Mouse (Mus musculus): ENCODE measurements around the gene 4933416C03Rik.

The 4933416C03Rik gene

GRCm38 (mm10) chr10:116113867-116114474, at the start of gene 4933416C03Rik:
Gene 4933416C03Rik (minus strand): TSS chr10:116113917.
- DNase-seq: no peak

DNA sequence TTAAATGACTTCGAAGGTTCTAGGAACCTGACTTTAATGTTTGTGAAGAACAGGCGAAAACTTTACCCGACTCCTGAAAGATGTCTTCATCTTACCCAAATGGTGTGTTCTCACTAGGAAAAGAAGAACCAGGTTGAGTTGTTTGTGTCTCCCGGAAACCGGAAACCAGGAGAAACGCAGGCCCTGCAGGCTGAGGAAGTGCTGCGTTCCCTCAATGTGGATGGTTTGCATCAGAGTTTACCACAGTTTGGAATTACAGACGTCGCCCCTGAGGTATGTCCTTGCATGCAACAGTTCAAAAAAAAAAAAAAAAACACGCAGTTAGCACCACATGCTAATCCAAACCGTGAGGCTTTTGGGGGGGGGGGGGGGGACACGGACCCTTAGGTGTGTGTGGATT, 48.6 kb upstream of the 4933416C03Rik start:
- DNase-seq: no peak

DNA sequence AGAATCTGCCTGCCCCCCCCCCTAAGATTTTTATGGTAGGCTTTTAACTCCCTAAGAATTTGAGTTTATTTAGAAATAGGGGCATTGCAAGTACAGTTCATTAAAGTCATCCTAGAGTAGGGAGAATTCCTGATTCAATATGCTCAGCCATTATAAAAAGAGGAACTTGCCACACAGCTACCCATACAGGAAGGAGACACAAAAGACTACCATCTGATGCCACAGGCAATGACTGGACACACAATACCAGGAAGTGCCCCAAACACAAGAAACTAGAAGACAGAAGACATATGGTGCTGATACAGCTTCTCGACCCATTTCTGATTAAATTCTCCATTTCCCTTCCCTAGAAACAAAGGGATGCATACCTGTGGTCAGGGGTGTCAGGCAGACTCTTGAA, 43.0 kb upstream of the 4933416C03Rik start:
- no peak for DNase-seq

- no peak for DNase-seq
Measured at GRCm38 (mm10) chr10:116154707-116155106, 41.0 kb upstream of the 4933416C03Rik start.

DNA sequence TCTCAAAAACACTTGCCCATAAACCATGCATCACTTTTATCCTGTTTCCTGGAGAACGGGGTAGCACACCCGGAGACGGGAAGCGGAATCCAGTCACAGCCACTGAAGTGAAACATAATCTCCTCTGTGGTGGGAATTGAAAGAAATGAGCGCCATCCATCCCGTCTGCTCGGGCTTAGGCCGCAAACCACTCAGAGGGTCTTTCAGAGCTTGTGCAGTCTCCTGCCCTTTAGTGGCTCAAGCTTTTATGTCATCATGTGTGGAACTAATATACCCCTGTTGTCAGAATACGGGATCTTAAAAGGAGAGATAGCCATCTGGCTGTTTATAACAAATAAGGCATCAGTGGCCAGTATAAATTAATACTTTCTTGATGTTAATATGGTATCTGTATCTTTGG, 32.4 kb upstream of the 4933416C03Rik start:
- no peak for DNase-seq

DNA sequence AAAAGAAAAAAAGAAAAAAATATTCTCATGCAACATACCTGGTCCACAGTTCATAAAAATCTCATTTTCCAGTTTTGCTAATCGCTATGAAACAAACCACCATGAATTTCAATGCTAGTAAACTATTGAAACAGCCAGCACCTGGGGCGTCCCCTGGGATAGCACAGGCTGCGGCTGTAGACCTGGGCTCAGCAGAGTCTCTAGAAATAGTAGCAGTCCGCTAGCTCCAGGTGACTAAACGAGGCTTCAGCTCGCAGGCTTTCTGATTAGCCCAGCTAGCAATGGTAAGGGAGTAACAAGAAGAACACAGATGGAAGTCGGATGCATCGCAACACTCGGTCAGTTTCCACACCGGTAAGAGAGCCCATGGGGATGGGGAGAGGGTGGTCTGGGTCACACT, 30.0 kb upstream of the 4933416C03Rik start:
- DNase-seq: no peak

- no peak for DNase-seq
Measured at GRCm38 (mm10) chr10:116140226-116140625, 26.5 kb upstream of the 4933416C03Rik start.

DNA sequence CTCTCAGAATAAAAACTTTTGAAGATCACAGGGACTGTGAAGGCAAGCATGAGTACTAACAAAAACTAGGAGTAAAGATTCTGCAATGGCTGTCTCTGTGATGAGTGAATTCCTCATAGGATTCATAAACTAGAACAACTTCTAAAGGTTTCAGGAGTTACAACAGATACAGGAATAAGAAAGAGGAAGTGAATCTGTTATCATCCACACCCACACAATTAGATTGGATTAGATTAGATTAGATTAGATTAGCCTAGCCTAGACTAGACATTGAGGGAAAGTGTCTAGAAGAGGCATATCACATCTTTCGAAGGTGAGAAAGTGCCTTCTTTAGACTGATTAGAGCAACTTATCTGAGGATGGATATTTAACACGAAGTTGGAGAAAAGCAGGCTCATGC, 21.5 kb upstream of the 4933416C03Rik start:
- DNase-seq: no peak

DNA sequence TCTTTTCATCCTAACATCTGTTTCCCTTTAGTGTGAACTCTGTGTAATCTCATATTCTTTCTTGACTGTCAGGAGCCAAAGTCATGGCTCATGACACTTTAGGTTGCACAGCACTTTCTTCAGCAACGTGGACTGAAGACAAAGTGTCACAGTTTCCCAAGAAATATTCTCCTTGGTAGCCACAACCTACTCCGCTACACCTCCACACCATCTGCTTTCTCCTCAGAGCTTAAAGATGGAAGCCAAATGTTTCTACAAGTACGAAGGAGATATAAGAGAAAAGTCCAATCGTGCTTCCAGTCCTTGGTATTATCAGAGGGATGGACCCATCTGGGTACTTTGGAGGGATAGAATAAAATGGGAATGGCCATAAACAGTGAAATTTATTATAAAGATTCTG, 18.5 kb upstream of the 4933416C03Rik start:
- DNase-seq: no peak

DNA sequence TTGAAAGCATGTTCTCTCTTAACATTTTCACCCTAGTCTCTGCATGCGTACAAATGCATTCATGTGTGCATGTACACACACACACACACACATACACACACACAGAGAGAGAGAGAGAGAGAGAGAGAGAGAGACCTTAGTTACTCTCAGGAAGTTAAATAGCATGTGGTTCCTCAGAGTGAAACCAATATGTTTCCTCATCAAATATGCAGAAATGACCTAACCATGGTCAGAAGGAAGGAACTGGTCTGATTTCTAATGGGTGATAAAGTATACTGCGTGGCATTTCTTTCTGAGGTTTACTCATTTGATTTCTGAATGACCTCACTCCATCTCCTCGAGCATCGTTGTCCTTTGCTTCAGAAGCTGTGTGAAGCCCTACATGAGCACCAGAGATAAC, 17.5 kb upstream of the 4933416C03Rik start:
- DNase-seq: no peak

DNA sequence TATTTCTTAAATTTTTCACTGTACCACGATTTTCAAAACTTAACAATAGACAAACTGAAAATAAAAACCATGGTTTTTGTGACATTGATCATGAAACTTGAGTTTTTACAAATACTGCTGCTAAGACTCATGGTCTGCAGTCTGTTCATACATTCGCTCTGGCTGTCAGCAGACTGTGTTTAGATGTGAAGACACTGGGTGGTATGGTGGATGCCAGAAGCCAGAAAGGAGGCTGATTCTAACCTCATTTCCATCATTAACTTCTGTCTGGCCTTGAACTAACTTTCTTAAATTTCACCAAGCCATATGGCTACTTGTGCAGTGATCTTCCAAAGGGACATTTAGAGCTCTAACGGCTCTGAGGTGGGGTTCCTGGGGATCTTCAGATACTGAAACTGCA, 16.7 kb upstream of the 4933416C03Rik start:
- DNase-seq: no peak

DNA sequence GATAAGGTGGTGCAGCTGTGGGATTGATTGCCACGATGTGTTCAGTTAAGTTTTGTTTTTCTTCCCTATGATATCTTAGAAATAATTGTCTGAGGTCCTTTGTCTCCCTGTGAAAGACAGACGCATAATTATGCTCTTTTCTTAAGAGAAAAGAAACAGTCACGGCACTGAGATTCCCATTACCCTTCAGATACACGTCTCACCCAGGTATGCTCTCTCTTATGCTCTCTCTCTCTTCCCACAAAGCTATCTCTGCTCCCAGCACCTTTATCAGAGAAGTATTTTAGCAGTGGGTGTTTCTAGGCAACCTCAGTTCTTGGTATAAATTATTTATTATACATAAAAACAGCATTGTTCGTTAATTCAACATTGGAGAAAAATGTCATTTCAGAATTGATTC, 11.6 kb upstream of the 4933416C03Rik start:
- no peak for DNase-seq

- no peak for DNase-seq
Measured at GRCm38 (mm10) chr10:116123808-116124207, 10.1 kb upstream of the 4933416C03Rik start.

GRCm38 (mm10) chr10:116121463-116121862, 7.7 kb upstream of the 4933416C03Rik start:
- DNase-seq: no peak

- no peak for DNase-seq
Measured at GRCm38 (mm10) chr10:116117060-116117459, 3.3 kb upstream of the 4933416C03Rik start.

GRCm38 (mm10) chr10:116115881-116116677, 2.4 kb upstream of the 4933416C03Rik start:
- DNase-seq: no peak

DNA sequence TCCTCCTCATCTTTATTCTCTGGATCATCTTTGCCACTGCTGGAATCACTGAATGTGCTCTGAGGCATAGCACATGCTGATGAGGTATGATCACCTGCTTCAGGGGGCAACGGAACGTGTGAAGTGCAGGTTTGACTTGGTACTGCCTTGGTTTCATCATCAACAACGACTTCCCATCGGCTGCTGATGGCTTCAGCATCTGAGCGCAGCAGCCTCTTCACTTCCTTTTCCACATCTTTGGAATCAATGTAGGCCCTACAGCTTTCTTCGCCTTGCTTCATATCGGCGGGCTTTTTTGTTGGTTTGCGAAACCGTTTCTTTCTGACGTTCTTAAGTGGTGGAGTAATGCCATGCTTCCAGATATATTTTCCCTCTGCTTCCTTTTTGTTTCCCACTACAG, 849 bp downstream of the 4933416C03Rik start:
- no peak for DNase-seq

GRCm38 (mm10) chr10:116108730-116109129, 5.0 kb downstream of the 4933416C03Rik start:
- no peak for DNase-seq

GRCm38 (mm10) chr10:116108176-116108575, 5.5 kb downstream of the 4933416C03Rik start:
- no peak for DNase-seq

GRCm38 (mm10) chr10:116098470-116098869, 15.2 kb downstream of the 4933416C03Rik start:
- no peak for DNase-seq

DNA sequence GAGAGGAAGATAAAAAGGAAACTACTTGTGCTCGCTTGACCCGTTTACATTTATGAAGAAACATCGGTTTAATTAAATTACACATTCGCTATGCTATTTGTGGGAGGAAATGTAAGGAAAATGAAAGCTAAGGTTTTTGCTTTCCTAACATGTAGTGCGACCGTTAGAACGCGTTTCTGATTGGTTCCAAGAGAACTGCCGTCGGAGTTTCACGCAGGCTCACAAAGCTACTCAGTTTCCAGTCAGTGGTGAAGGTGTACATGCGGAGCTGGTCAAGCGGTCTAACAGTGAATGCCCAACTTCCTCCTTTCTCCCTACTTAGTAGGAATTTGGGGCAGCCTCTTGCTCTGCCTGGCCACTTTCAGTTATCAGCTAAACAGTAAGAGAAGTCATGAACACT, 17.3 kb downstream of the 4933416C03Rik start:
- DNase-seq: no peak

DNA sequence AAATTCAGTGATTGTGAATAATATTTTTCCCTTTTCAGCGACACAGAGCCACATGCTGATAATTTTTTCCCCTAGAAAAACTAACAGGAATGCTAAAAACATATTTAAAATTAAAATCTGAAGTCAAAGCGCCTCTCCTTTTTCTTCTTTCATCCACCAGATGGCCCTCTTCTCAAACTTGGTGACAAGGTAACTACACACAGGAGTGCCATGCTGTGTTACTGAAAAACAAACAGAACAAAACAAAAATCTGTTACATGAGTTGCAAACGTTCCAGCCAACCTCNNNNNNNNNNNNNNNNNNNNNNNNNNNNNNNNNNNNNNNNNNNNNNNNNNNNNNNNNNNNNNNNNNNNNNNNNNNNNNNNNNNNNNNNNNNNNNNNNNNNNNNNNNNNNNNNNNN, 29.8 kb downstream of the 4933416C03Rik start:
- no peak for DNase-seq

DNA sequence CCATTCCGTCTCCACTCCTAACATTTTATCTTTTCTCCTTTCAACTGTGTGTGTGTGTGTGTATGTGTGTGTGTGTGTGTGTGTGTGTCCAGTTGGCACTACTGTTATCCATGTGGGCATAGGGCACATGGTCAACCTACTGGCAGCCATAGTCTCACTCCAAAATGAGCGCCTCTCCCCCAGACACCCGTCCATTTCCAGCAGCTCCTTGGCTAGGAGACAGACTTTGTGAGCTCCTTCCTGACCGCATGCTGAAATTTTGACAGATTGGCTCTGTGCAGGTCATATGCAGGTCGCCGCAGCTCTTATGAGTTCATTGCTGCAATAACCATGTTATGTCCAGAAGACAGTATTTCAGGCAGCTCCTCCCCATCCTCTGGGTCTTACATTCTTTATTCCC, 32.9 kb downstream of the 4933416C03Rik start:
- no peak for DNase-seq

GRCm38 (mm10) chr10:116079396-116079795, 34.3 kb downstream of the 4933416C03Rik start:
- DNase-seq: no peak

DNA sequence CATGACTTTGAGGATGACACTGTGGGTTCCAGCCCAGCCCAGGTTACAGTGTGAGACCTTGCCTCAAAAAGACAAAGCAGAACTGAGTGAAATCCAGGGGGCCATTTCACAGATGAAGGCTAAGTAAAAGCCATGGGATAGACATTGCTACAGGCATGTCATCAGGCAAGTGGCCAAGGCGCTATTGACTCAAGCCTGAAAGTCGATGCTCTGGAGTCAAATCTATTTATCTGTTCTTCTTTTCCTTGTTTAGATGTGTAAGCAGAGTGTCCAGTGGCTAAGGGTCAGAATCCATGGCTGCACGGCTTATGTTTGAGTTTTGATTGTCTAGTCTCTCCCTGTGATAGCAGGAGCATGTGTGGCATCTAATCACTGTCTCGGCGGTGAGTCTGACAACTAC, 35.1 kb downstream of the 4933416C03Rik start:
- no peak for DNase-seq
